Mouse (Mus musculus): ENCODE measurements around the gene Zfhx3. TPM values are rescaled to one million over a fixed set of nuclear protein-coding genes. Genes with fewer than 3 reads are reported as not detected.
A peak's percentile ranks its signal among the peaks of the same experiment; 100 is the strongest.

Gene Zfhx3
- polyA plus RNA-seq, 1 experiment from 2014 or later: 27.5 TPM

DNA sequence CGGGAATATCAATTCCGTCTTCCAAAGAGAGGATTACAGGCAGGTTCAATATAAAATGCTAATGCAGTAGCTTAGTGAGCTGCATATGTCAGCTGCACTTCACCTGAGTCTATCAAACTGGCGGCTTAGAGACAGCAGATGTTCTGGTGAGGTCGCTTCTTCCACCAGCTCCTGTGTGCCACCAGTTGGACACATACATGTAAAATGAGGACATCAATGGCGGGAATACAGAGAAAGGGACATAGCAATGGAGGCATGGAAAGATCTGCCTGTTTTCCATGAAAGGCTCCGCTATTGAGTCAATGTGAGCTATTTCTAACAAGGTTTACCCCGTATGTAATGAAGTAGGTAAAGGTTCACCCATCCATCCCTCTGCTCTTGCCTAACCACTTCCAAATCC, 587.0 kb downstream of the Zfhx3 start:
- H3K4me1 ChIP-seq (ENCODE audit: control insufficient read depth, insufficient read depth, low read length): no peaks in the 10 kb centered on the region
- no peak overlapping the region for H3K27ac ChIP-seq (replicated peaks; ENCODE audit: low read depth, low read length)
- no peaks in the 10 kb centered on the region for H3K36me3 ChIP-seq (replicated peaks; ENCODE audit: control insufficient read depth, insufficient read depth, low read depth, low read length)
- ATAC-seq (replicated peaks; ENCODE audit: insufficient number of reproducible peaks, low FRiP score, low TSS enrichment, low read depth): no peak
- H3K27me3 ChIP-seq (ENCODE audit: control insufficient read depth, insufficient read depth, low read length): no peaks in the 10 kb centered on the region
- H3K4me2 ChIP-seq (ENCODE audit: low read depth, low read length): no peak overlapping the region
- no peak overlapping the region for H3K9ac ChIP-seq (replicated peaks; ENCODE audit: low read length)
- H3K4me3 ChIP-seq (ENCODE audit: low read depth, low read length): no peak overlapping the region
- no peak for DNase-seq (ENCODE audit: low spot score)
- H3K9me3 ChIP-seq (replicated peaks; ENCODE audit: control insufficient read depth, low read length): no peaks in the 10 kb centered on the region
- 89% methylated on average over 7 of the region's 7 CpGs for WGBS

DNA sequence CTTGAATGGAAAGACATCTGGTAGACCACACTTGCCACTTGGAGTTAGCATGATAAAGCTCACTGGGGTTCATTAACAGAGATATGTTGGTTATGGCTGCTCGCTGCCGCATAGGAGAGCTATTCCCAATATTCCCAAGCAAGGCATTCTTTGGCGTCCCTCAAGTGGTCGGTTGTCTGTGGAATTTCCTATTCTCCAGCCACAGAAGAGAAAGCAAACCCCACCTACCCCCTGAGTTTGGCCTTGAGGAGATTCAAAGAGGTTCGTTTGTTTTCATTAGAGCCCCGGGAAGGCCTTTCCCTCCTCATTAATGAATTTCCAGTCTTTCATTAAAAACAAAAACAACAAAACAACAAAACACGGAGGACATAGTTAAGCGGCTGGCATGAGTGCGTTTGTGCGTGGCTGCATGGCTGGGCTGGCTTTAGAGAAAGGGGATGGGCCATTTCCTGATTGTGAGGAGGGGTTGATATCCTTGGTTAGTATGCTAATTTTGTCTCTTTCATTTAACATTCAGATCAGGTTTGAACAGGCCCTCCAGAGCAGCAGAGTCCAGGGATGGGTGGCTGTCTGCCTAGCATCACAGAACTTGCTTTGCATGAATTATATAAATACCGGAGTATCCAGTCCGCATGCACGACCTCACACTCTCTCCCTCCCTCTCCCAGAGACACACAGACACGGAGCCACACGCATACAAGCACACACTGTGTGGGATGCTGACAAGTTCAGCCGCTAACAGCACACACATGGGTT, 592.9 kb downstream of the Zfhx3 start:
- 80% methylated on average over 16 of the region's 16 CpGs for WGBS
- no peak for ATAC-seq (replicated peaks; ENCODE audit: insufficient number of reproducible peaks, low FRiP score, low TSS enrichment, low read depth)

DNA sequence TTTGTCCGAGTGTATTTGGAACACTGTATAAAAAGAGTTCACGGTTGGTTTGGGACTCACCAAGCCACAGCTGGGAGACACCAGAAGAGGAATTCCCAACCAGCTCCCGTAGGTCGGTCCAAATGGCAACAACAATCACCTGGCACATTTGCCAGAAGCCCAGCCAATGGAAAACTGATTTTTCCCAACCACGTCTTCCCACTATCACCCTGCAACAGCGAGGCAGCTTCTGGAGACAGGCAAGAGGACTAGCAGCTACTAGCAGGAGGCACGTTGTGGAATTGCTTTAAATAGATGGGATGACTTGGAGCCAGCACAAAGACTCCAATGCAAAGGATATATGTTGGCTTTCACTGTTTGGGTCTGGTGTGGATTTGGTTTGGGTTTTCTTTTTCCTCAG, 593.7 kb downstream of the Zfhx3 start:
- DNase-seq (ENCODE audit: low spot score): no peak
- ATAC-seq (replicated peaks; ENCODE audit: insufficient number of reproducible peaks, low FRiP score, low TSS enrichment, low read depth): no peak
- Histone ChIP-seq H3K27me3 (ENCODE audit: control insufficient read depth, insufficient read depth, low read length) (no peaks in the 10 kb centered on the region), H3K4me1 (ENCODE audit: control insufficient read depth, insufficient read depth, low read length) (no peaks in the 10 kb centered on the region), H3K27ac (replicated peaks; ENCODE audit: low read depth, low read length) (no peak overlapping the region), H3K4me3 (ENCODE audit: low read depth, low read length) (no peak overlapping the region), H3K36me3 (replicated peaks; ENCODE audit: control insufficient read depth, insufficient read depth, low read depth, low read length) (no peaks in the 10 kb centered on the region), H3K4me2 (ENCODE audit: low read depth, low read length) (no peak overlapping the region), H3K9me3 (replicated peaks; ENCODE audit: control insufficient read depth, low read length) (no peaks in the 10 kb centered on the region), H3K9ac (replicated peaks; ENCODE audit: low read length) (no peak overlapping the region)
- WGBS: 91% methylated on average over 7 of the region's 7 CpGs

More for the DNA sequence above, 592.9 kb downstream of the Zfhx3 start:
- Histone ChIP-seq H3K9ac (replicated peaks; ENCODE audit: low read length) (no peak overlapping the region), H3K4me2 (ENCODE audit: low read depth, low read length) (no peak overlapping the region), H3K27me3 (ENCODE audit: control insufficient read depth, insufficient read depth, low read length) (no peaks in the 10 kb centered on the region), H3K9me3 (replicated peaks; ENCODE audit: control insufficient read depth, low read length) (no peaks in the 10 kb centered on the region), H3K27ac (replicated peaks; ENCODE audit: low read depth, low read length) (no peak overlapping the region), H3K36me3 (replicated peaks; ENCODE audit: control insufficient read depth, insufficient read depth, low read depth, low read length) (no peaks in the 10 kb centered on the region), H3K4me1 (ENCODE audit: control insufficient read depth, insufficient read depth, low read length) (no peaks in the 10 kb centered on the region), H3K4me3 (ENCODE audit: low read depth, low read length) (no peak overlapping the region)
- DNase-seq (ENCODE audit: low spot score): no peak

DNA sequence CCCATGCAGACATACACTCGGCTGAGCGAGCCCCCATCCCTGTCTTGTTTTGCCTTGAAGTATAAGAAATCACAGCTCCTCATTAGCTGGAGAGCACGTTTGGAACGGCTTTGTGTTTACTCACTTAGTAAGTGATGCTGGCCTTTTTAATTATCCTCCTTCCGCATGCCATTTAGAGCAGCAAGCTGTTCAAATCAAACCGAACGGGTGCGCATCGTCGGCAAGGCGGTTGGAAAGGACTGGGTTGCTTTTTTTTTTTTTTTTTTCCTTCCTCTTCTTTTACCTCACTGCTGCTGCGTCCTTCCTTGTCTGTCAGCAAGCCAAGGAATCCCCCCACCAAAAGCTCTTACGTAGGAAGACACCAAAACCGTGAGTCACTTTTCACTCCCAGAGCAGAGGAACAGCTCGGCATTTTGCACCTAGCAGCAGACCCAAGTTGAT, 594.5 kb downstream of the Zfhx3 start:
- Histone ChIP-seq H3K4me2 (ENCODE audit: low read depth, low read length) (no peak overlapping the region), H3K4me1 (ENCODE audit: control insufficient read depth, insufficient read depth, low read length) (no peaks in the 10 kb centered on the region), H3K9ac (replicated peaks; ENCODE audit: low read length) (no peak overlapping the region), H3K27me3 (ENCODE audit: control insufficient read depth, insufficient read depth, low read length) (no peaks in the 10 kb centered on the region), H3K36me3 (replicated peaks; ENCODE audit: control insufficient read depth, insufficient read depth, low read depth, low read length) (no peaks in the 10 kb centered on the region), H3K4me3 (ENCODE audit: low read depth, low read length) (no peak overlapping the region), H3K9me3 (replicated peaks; ENCODE audit: control insufficient read depth, low read length) (no peaks in the 10 kb centered on the region), H3K27ac (replicated peaks; ENCODE audit: low read depth, low read length) (no peak overlapping the region)
- 83% methylated on average over 15 of the region's 15 CpGs for WGBS
- ATAC-seq (replicated peaks; ENCODE audit: insufficient number of reproducible peaks, low FRiP score, low TSS enrichment, low read depth) (no peak), DNase-seq (ENCODE audit: low spot score) (no peak)

DNA sequence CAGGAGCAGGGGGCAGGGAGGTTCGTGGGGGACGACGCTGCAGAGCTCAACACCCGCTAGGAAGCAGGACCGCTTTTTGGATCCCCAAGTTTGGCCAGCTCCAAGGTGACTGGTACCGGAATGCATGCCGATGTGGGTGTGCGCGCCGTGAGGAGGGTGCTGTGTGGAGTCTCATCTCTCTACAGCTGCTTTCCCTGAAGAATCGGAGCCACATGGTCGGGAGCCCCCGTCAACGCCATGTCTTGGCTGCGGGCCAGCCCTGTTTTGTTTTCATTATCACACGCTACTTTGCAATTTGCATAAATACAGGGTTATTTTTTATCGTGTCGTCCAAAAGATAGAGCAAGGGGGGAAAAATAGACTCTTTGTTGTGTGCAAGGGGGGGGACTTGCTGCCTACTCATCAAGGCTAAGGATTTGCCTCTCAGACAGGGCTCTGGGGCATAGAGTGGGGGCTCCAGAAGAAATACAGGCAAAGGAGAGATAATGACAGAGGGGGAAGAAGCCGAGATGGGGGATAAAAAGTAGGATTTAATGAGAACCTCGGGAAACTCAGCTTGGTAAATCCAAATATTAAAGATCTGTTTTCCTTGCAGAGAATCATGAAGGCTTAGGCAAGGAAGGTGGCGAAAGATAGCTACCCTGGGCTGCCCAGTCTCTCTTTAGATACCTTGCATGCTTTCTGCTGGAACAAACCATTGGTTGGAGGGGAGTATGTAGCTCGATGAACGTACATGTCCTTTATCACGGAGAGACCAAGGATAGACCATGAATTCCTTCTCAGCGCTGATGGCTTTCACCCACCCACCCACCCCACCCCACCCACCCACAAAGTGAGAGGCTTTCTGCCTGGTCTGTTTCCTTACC, 595.5 kb downstream of the Zfhx3 start:
- Histone ChIP-seq H3K9ac (replicated peaks; ENCODE audit: low read length) (no peak overlapping the region), H3K4me2 (ENCODE audit: low read depth, low read length) (no peak overlapping the region), H3K27me3 (ENCODE audit: control insufficient read depth, insufficient read depth, low read length) (no peaks in the 10 kb centered on the region), H3K36me3 (replicated peaks; ENCODE audit: control insufficient read depth, insufficient read depth, low read depth, low read length) (no peaks in the 10 kb centered on the region), H3K4me3 (ENCODE audit: low read depth, low read length) (no peak overlapping the region), H3K4me1 (ENCODE audit: control insufficient read depth, insufficient read depth, low read length) (no peaks in the 10 kb centered on the region), H3K9me3 (replicated peaks; ENCODE audit: control insufficient read depth, low read length) (no peaks in the 10 kb centered on the region), H3K27ac (replicated peaks; ENCODE audit: low read depth, low read length) (no peak overlapping the region)
- DNase-seq (ENCODE audit: low spot score) (no peak), ATAC-seq (replicated peaks; ENCODE audit: insufficient number of reproducible peaks, low FRiP score, low TSS enrichment, low read depth) (no peak)
- 88% methylated on average over 25 of the region's 25 CpGs for WGBS

DNA sequence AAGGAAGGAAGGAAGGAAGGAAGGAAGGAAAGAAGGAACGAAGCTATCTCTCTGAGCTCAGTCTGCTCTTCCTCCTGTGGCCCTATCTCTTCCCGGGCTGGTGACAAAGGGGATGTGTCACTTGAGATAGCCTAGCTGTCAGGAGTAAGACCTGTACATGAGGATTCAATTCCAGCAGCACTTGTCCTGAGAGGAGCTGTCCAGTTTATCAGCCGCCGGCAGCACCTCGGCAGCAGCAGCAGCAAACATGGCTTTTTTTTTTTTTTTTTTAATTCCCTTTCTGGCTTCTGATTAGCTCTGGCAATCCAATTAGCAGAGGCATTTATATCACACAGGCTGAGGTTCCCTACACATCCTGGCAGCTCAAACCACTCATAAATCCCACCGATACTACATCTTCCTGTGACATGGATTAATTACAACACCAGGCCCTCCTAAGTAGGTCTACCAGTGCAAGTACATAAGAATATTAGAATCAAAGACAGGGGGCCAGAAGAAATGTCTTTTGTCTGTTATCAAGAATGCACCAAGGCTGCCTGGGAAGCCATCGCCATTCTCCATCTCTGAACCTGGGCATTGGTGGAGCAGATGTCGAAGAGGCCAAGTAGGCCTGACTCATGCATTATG, 596.6 kb downstream of the Zfhx3 start:
- Histone ChIP-seq H3K36me3 (replicated peaks; ENCODE audit: control insufficient read depth, insufficient read depth, low read depth, low read length) (no peaks in the 10 kb centered on the region), H3K4me3 (ENCODE audit: low read depth, low read length) (no peak overlapping the region), H3K27ac (replicated peaks; ENCODE audit: low read depth, low read length) (no peak overlapping the region), H3K27me3 (ENCODE audit: control insufficient read depth, insufficient read depth, low read length) (no peaks in the 10 kb centered on the region), H3K4me1 (ENCODE audit: control insufficient read depth, insufficient read depth, low read length) (no peaks in the 10 kb centered on the region), H3K9ac (replicated peaks; ENCODE audit: low read length) (no peak overlapping the region), H3K4me2 (ENCODE audit: low read depth, low read length) (no peak overlapping the region), H3K9me3 (replicated peaks; ENCODE audit: control insufficient read depth, low read length) (no peaks in the 10 kb centered on the region)
- WGBS: 69% methylated on average over 8 of the region's 8 CpGs
- no peak for DNase-seq (ENCODE audit: low spot score)
- no peak for ATAC-seq (replicated peaks; ENCODE audit: insufficient number of reproducible peaks, low FRiP score, low TSS enrichment, low read depth)

DNA sequence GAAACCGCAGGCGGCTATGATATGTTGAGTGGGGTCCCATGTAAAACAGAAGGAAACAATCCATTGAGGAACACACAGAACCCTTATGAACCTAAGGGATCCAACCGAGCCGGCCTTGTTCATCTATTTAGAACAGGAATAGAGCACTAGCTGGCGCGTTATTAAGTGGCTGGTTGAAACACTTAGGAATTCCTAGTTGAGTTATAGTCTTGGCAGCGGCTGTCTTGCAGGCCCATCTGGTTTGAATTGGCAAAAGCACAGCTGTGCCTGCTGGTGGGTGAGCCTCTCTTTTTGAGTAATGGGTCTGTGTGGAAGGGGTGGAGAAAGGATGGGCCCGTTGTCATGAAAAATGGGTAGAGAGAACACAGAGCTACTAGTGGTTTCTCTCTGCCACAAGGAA, 610.1 kb downstream of the Zfhx3 start:
- DNase-seq (ENCODE audit: low spot score): peak; percentile 71
- no peak overlapping the region; the same call in 1 of the 2 replicates for H3K27ac ChIP-seq (replicated peaks; ENCODE audit: low read depth, low read length)

More for the DNA sequence above, 610.1 kb downstream of the Zfhx3 start:
- Histone ChIP-seq H3K4me1 (ENCODE audit: control insufficient read depth, insufficient read depth, low read length) (no peaks in the 10 kb centered on the region), H3K27me3 (ENCODE audit: control insufficient read depth, insufficient read depth, low read length) (no peaks in the 10 kb centered on the region), H3K36me3 (replicated peaks; ENCODE audit: control insufficient read depth, insufficient read depth, low read depth, low read length) (no peaks in the 10 kb centered on the region), H3K4me3 (ENCODE audit: low read depth, low read length) (no peak overlapping the region), H3K9ac (replicated peaks; ENCODE audit: low read length) (no peak overlapping the region), H3K9me3 (replicated peaks; ENCODE audit: control insufficient read depth, low read length) (no peaks in the 10 kb centered on the region), H3K4me2 (ENCODE audit: low read depth, low read length) (no peak overlapping the region)
- ATAC-seq (replicated peaks; ENCODE audit: insufficient number of reproducible peaks, low FRiP score, low TSS enrichment, low read depth): no peak
- WGBS: 61% methylated on average over 8 of the region's 8 CpGs

All from embryonic facial prominence, embryonic 11.5 days (tissue).